Mouse (Mus musculus) ES-E14 (cell line): ENCODE measurements around the gene Lrrc17.

ENCODE experiments used
- CHD2 ChIP-seq: IDR thresholded peaks from 2 replicates; pipeline ENCODE4 v1.6.1; 2014; ENCODE audit warnings: mild to moderate bottlenecking, low read depth, low read length, inconsistent platforms
- HCFC1 ChIP-seq: IDR thresholded peaks from 2 replicates; pipeline ENCODE4 v1.6.1; 2012; ENCODE audit warnings: low read length, inconsistent platforms, borderline replicate concordance; ENCODE audit not compliant: insufficient read depth
- ZC3H11A ChIP-seq: IDR thresholded peaks from 2 replicates; pipeline ENCODE4 v1.6.1; 2012; ENCODE audit warnings: low read depth, mild to moderate bottlenecking, inconsistent platforms, low read length, borderline replicate concordance
- ZNF384 ChIP-seq: IDR thresholded peaks from 2 replicates; pipeline ENCODE4 v1.6.1; 2012; ENCODE audit warnings: low read depth, low read length, inconsistent platforms

DNA sequence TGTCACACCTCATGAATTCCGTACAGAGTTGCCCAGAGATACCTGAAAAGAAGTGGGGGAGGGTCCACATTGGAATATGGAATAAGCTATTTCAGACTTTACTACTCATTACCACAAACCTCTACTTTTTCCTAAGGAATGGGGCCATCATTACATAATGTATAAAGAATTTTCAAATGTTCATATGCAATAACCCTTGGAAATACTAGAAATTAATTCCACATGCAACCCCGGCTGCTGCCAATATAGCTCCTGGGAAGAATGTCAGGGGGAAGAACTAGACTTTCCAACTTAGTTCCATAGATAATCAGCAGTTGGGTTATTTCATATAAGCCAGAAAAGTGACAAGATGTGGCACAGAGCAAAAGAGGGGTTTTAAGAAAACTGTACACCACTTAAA, 48.7 kb downstream of the Lrrc17 start:
- TF ChIP-seq HCFC1 (no peak), ZC3H11A (no peak), ZNF384 (no peak), CHD2 (no peak)
